Mouse (Mus musculus) frontal cortex, postnatal 14 days (tissue): ENCODE measurements around the gene Cldn1.
A peak's percentile ranks its signal among the peaks of the same experiment; 100 is the strongest.

Source experiments
- DNase-seq, 2 experiments: peaks; one replicate each; pipeline ENCODE4 v3.0.0; 2022; ENCODE audit warnings: low spot score in 2 of 2

Cldn1 gene

DNA sequence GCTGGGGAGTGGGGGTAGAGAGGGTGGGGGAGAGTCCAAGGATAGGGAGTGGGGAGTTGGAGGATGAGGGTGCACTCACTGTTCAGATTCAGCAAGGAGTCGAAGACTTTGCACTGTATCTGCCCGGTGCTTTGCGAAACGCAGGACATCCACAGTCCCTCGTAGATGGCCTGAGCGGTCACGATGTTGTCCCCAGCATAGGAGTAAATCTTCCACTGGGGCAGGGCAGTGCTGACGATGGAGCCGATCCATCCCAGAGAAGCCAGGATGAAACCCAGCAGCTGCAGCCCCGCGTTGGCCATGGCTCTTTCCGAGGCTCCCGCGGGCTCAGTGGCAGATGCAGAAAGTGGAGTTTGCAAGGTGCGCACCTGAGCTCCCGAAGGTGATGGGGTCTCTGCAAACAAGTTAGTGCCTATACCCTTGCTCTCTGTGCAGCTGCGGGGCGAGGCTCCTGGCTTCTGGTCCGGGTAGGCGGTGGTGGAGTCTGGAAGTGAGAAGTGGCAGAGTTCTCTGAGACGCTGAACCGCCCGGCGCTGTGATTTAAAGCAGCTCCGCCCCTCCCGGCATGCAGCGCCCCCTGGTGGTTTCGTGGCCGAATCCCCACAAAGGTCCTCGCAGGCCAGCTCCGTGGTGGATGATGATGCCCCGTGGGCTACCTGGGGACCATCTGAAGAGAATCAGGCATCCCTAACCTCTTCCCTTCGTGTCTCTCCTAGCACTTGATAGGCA lies at the start of gene Cldn1:
Gene Cldn1 (minus strand): TSS at position 517 of the 729 bp plus-strand sequence.
- DNase-seq = peak; percentile 24 to 71

DNA sequence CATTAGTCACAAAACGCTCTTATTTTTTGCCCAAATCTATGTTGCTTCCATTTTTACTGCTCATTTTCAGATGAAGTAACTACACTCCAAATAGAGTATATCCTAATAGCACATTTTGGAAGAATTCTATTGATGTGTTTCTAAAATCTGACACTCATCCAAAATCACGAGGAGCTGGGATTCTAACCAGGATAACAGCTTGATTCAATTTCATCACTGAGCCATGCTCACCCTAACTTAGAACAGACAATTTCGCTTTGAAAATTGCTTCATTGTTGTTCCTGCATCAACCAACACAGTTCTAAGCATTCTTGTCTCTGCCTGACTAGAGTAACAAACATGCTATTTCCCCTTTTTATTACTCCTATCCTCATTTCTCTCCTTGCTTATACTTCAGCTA lies 47.0 kb upstream of the Cldn1 start:
- DNase-seq = no peak

DNA sequence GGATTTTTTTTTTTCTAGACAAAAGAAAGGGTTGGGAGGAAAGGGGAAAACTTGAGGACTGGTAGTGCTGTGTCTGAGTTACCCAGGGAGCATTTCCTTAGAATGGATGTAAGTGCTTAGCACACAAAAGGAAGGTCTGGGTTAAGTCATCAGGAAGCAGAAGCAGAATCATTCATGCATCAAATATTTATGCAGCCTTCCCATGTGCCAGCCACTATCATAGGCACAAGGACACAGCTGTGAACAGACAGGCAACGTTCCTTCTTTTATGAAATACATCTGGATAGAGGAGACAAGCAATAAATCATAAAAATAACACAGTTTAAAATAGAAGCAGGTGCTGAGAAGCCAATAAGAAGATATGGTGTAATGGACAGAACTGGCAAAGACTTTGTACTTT lies 32.4 kb upstream of the Cldn1 start:
- no peak for DNase-seq

DNA sequence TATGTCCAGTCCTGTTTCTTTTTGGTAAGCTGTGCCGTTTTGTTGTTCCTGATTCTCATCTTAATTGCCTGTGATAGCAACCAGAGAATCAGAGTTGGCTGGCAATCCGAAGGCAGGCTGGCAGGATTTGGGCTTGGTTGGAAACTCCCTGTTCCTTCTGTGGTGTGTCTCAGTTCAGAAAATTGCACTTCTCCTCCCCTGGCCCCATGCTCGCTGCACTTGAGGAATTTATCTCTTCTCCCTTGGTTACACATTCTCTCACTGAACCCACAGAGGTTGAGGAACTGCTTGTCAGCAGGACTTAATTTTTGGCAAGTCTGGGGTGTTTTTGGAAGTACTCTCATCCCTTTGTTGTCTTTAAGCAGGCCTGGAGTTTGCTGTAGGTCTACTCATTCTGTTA lies 29.3 kb upstream of the Cldn1 start:
- no peak for DNase-seq

DNA sequence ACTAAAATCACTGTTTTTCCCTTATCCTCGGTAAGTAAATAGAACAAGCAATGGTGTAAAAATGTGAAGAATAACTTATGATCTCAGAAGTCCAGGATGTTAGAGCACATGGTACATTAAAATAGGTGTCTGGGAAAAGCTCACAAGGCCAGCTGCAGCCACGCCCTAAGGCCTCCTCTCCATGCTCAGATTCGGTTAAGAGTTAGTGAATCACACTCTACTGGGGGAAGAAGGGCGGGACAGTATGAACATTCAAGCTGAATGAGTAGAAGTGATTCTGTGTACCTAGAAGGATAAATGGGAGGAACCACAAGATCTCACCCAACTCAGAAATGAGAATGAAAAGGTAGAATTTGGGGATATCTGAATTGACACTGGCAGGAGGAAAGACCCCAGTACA lies 28.9 kb upstream of the Cldn1 start:
- no peak for DNase-seq

DNA sequence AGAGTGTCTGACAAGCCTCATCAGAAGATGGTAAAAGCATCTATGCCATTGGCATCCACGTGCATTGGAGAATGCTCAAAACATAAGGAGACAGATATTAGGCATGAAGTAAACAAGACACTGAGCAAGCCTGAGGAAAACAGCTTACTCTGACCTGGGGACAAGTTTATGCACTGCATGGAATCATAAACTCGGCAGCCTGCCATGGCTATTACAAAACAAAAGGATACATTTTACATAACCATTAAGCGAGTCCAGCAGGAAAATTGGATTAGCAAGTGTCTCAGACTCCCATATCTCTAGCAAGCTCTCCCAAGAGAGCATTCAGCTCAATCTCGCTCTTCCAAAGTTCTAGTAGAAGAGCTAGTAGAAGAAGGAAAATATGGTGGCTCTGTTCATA lies 19.3 kb upstream of the Cldn1 start:
- no peak for DNase-seq

DNA sequence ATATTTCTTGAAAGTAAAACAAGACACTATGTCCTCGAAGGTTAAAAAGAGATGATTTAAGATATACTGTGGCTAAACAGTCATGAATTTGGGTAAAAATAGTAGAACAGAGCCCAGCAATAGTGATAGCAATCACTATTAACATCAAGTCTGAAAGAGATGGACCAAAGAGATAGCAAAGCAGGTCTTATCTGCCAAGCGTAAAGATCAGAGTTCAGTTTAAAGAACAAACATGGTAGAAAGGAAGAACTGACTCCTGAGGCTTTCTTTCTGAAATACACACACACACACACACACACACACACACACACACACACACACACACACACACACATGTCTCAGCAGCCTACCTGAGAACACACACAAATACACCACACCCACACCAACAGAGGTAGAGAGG lies 14.5 kb upstream of the Cldn1 start:
- DNase-seq = no peak

DNA sequence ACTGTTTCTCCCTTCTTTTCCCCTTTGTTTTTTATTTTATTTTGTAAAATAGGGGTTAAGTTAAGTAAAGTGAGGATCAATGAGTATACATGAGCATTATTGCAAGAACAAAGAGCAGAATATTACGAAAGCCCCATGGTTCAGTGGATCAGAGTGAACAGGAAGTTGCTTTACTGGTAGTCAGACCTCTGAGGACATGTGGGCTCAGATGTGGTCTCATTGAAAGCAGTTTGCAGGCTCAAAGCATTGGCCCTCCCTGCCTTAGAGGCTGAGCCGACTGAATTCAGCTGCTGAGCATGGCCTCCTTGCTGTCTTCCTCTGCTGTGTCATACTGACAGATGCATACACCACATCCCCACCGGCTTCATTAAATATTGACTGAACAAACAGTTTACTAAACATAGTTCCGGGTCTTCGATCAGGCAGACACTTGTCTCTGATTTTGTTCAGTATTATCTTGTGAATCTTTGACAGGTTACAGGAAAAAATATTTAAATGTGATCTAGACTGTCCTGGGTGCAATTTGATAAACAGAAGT lies 12.5 kb upstream of the Cldn1 start:
- no peak for DNase-seq

DNA sequence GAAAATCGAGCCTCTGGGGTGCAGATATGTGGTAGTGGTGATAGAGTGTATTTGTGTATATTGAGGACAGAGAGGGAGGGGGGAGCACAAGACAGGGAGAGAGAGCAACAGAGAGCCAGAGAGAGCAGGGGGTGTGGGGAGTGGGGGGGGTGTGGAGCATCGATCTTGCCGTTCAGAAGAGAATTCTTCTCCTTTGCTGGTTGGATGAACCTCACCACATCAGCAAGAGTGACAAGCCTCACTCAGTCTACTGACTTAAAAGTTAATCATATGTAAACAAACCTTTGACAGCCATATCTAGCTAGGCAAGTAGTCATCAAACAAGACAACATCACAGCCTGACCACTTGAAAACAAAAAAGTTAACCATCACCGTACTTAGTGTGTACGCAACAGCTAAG lies 5.5 kb upstream of the Cldn1 start:
- DNase-seq = no peak

DNA sequence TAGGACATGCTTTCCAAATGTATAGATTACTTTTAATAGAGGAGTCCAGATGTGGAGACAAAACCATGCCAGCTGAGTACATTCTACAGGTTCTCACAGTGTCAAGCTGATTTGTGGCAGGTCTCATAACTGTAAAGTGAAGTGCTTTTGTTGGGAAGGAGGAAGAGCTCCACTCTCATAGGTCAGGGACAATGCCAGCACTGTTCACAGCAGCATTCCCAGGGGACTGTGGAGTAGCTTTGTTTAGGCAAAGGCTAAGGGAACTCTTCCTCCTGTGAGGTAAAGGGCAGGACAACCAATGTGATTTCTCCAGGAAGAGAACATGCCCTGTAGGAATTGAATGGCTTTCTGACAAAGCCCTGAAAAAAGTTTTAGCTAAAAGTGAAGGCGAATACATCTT lies 1.5 kb downstream of the Cldn1 start:
- no peak for DNase-seq

DNA sequence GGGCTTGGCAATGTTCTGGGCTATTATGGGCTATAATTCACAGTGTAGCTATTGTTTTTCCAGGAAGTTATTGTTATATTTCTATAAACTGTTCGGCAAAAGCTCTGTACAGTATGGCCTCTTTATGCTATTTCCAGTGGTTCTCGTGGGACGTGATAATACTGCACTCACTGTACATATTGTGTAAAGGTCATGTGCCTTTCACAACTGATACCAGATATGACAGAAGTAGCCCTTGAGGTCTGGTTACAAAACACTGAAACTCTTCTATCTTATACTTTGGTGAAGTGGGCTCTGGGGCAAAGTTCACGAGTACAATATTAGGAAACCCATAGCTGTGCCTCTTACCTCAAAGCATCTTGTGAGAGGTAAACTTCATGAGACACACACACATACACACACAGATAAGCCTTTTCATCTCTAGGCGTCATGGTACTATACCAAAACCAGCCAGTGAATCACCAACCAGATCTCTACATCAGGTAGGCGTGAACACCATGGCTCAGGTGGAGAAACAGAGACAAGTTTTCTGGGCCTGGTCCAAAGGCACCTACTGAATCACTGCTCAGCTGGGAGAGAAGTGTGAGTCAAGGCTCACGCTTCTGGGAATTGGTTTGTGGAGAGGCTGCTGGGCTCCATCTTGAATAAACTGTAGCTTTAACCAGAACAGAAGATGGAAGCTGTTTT lies 2.5 kb downstream of the Cldn1 start:
- no peak for DNase-seq

DNA sequence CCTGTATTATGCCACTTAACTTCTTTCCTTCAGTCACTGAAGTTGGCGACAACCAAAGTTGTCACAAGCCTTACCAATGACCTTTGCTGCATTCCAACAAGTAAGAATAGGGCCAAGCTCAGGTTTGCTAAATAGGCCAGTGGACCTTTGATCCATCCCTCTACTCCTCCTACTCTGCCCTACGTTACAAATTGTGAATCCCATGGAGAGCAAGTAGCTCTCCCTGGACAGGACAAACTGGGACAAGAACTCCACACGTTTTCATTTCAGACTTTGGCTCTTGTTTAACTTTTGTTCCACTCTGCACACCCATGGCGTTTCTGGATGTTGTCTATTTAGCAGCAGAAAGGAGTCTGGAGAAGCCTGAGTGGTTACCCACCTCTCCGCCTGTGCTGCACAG lies 3.5 kb downstream of the Cldn1 start:
- DNase-seq = no peak

DNA sequence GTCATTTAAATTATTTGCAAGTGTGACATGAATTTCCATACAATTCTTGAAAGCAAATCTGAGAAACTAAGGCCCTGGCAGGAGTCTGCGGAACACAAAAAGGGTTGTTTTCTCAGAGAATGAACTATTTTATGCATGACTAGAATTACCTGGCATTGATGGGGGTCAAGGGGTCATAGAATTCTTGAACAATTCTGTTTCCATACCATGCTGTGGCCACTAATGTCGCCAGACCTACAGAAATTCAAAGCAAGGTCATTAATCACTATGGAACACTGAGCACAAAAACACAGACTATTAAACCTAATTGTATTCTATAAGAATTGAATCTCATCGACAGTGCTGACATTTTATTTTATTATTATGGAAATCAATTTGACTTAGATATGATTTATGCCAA lies 10.9 kb downstream of the Cldn1 start:
- no peak for DNase-seq

DNA sequence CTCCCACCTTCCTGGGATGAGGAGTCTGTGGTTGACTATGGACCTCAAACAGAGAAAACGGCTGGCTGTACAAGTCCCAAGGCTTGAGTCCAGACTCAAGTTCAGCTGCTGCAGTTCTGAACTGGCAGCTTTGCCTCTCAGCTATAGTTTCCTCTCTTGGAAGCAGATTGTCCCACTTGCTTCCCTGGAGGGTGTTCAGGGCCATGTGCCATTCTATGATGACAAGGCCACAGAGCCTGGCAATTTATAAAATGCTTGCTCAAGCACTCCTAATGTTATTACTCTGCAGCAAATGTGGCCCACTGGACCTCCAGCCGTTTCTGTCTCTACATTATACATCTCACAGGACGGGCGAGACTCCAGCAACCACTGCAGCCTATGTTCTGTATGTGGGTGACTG lies 12.0 kb downstream of the Cldn1 start:
- no peak for DNase-seq

DNA sequence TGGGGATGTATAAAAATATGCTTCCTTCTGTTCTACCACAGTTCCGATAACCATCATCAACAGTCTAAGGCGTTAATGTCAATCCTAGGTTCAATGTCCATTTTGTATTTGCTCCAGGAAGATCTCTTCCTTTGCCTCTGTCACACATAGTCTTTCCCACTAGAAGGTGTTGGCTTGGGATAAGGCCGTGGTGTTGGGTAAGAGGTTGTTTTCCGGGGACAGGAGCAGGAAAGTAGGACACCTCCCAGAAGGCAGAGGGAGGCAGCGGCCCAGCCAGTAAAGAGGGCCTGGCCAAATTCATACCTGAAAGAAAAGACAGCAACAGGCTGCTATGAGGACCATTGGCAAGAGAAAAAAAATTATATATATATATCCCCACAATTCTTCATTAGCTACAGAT lies 12.7 kb downstream of the Cldn1 start:
- DNase-seq = no peak

DNA sequence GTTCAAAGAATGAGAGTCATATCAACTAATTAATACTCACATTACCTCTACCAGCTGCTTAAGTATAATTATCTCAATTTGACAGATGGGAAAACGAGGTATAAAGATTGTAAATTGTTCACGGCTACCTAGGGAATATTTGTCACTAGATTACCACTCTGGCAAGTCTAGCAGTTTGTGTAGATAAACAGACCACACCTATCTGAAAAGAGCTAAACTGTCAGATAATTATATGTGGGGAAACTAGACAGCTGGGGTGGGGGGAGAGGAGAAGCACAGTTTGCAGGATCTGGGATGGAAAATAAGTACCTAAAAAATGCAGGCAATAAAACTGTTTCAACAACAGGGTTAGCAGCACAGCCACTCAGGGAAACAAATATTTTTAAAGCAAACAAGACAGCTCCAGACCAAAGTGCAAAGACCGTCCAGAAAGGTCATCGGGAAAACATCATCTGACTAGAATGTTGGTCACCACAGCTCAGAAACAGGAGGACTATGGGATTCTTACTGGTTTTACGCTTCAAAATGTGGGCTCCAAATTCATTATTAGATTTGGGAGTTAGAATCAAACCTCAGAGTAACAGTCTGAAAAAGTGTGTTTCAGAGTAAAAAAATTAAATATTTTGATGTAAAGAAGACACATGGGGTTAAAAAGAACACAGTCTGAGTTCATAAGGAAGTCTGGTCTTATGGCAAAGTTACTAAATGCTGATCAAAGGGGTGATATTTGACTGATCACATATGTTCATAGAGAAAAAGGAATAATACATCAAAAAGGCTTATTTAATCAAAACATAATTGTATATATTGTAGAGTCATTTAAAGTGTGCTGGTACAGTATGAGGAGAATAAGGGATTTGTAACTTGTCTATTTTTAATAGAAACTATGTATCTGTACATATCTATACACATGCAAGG lies 13.5 kb downstream of the Cldn1 start:
- no peak for DNase-seq

DNA sequence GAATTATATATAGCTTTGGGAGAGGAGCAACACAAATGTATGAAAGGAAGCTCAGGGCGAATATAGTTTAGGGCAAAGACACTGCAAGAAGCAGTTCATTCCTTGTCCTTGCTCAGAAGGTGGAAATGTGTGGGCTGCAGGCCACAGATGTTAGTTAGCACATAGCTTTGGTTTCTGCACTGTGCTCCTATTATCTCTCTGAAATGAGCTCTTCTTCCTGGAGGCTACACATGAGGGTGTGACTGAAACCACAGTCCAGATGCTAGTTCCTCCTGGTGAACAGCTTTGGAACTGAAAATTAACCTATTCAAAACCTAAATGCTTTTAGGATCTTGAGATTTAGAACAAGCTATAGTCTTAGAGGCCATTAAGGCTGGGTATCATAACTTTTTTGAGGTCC lies 16.1 kb downstream of the Cldn1 start:
- DNase-seq = no peak

DNA sequence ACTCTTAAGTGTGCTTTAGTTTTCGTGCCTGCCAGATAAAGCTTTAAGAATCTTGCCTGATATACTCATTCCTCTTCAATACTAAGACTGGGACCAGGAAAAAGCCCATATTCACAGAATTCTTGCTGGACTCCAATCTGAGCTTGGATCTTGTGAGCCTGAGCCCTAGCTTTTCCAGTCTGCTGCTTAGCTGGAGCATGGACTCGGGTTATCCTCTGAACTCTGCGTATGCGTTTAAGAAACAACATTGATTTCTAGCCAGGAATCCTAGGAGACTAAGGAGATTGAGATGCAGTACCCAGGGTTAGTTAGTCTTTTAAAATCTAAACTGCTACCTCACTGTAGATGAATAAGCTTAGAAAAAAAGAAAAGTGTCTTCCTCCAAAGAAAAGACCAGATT lies 20.9 kb downstream of the Cldn1 start:
- no peak for DNase-seq

DNA sequence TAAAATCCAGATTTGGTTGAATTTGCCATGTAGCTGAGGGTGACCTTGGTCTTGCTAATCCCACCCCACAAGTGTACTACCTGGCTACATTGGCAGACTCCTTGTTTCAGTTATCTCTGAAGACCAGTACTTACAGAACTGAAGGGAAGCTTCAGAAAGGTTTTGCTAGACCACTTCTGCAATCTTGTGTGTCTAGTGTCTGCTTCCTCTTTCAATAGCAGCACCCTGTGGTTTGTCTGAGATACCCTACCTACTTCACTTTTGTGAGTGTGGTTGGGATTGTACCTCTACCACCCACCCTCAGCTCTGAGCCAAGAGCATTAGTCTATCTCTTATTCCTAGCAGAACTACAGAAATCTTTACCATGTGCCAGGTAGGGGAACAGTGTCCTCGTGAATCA lies 22.8 kb downstream of the Cldn1 start:
- no peak for DNase-seq

DNA sequence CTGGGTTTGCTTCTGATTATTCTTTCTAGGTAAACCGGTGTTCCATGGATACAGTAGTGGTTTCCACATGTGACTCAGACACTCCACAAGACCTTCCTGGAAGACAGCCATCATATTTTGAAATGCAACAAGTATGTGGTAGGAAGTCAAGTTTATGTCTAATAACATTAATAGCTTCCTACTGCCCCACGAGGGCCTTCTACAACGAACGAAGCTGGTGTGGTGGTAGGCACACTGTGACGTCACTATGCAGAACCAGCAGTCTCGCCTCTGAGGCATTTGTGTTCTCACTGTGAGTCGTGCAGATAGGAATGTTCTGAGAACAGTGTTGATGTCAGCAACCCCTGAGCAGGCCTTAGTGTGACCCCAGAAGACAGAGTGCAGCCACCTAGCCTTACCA lies 55.4 kb downstream of the Cldn1 start:
- DNase-seq = no peak

DNA sequence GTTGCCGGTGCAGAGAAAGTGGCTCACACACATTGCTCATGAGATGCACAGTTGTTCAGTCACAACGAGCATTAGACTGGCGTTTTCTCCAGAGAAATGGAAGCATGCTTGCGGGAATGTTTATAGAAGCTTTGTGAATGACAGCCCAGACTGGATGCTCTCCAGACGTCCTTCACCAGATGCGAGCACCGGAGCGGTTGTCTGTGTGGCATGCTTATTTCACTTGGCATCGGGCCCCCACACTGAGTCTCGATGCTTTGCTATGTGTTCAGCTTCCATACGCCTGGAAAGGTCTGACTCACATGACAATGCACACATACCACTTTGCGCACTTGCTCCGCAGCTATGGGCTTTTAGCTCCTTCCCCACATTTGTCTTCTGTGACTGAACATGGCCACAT lies 56.8 kb downstream of the Cldn1 start:
- peak; percentile 10 to 16 for DNase-seq

DNA sequence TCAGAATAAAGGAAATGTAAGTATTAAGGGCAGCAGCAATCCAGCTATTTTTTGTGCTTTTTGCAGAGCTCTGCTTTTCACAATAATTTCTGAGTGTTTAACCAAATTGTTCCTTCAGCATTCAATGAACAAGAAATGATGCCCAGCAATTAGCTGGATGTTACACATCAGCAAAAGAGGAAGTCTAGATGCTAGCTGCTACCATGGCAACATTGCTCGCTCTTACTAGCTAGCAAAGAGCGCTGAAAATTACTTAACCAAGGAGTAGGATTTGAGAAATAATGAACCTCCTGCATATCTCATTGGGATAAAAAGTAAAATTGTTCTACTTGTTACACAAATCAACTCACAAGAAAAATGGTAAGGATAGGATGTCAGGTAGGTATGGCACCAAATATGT lies 62.2 kb downstream of the Cldn1 start:
- no peak for DNase-seq
